Mouse (Mus musculus) G1E-ER4 (cell line): ENCODE results near the gene Wdr75. TPM values are rescaled to one million over a fixed set of nuclear protein-coding genes. Genes with fewer than 3 reads are reported as not detected.

Source experiments
- GATA1 ChIP-seq: IDR thresholded peaks from one replicate; pipeline ENCODE4 v1.8.0; 2012; ENCODE audit warnings: low read length, inconsistent platforms
- polyA plus RNA-seq: library from polyadenylated mRNA; stranded (reverse); fragments of >175 nt; gene quantifications from 2 replicates; pipeline ENCODE4 v1.2.3, GENCODE M21; 2012

The Wdr75 gene
- 6.0 and 23.4 TPM in 2 replicates for polyA plus RNA-seq

GRCm38 (mm10) chr1:45794969-45795908, at the start of gene Wdr75:
Gene Wdr75, plus strand, starts transcription at chr1:45795166.
- TF ChIP-seq GATA1: no peak

GRCm38 (mm10) chr1:45755902-45756301, 39.1 kb upstream of the Wdr75 start:
- no peak for TF ChIP-seq GATA1

GRCm38 (mm10) chr1:45756707-45757106, 38.3 kb upstream of the Wdr75 start:
- no peak for TF ChIP-seq GATA1

GRCm38 (mm10) chr1:45758011-45758410, 37.0 kb upstream of the Wdr75 start:
- no peak for TF ChIP-seq GATA1

- TF ChIP-seq GATA1: no peak
Observed at GRCm38 (mm10) chr1:45760667-45761467, 34.1 kb upstream of the Wdr75 start.

- TF ChIP-seq GATA1: no peak
Observed at GRCm38 (mm10) chr1:45761468-45761795, 33.5 kb upstream of the Wdr75 start.

- no peak for TF ChIP-seq GATA1
Observed at GRCm38 (mm10) chr1:45765678-45766077, 29.3 kb upstream of the Wdr75 start.

GRCm38 (mm10) chr1:45766123-45766522, 28.8 kb upstream of the Wdr75 start:
- TF ChIP-seq GATA1: no peak

- no peak for TF ChIP-seq GATA1
Observed at GRCm38 (mm10) chr1:45767533-45767932, 27.4 kb upstream of the Wdr75 start.

- TF ChIP-seq GATA1: no peak
Observed at GRCm38 (mm10) chr1:45769321-45769720, 25.6 kb upstream of the Wdr75 start.

GRCm38 (mm10) chr1:45770051-45770450, 24.9 kb upstream of the Wdr75 start:
- no peak for TF ChIP-seq GATA1

GRCm38 (mm10) chr1:45780606-45781288, 14.2 kb upstream of the Wdr75 start:
- no peak for TF ChIP-seq GATA1

- TF ChIP-seq GATA1: no peak
Observed at GRCm38 (mm10) chr1:45816889-45817288, 21.9 kb downstream of the Wdr75 start.

- TF ChIP-seq GATA1: no peak
Observed at GRCm38 (mm10) chr1:45818564-45818963, 23.6 kb downstream of the Wdr75 start.

GRCm38 (mm10) chr1:45824441-45824840, 29.5 kb downstream of the Wdr75 start:
- TF ChIP-seq GATA1: no peak

- TF ChIP-seq GATA1: no peak
Observed at GRCm38 (mm10) chr1:45825140-45825539, 30.2 kb downstream of the Wdr75 start.
